Mouse (Mus musculus): ENCODE measurements around the gene Ttll11. TPM values are rescaled to one million over a fixed set of nuclear protein-coding genes. Genes with fewer than 3 reads are reported as not detected.

Gene Ttll11
- polyA plus RNA-seq, 1 experiment: 0.46 TPM

DNA sequence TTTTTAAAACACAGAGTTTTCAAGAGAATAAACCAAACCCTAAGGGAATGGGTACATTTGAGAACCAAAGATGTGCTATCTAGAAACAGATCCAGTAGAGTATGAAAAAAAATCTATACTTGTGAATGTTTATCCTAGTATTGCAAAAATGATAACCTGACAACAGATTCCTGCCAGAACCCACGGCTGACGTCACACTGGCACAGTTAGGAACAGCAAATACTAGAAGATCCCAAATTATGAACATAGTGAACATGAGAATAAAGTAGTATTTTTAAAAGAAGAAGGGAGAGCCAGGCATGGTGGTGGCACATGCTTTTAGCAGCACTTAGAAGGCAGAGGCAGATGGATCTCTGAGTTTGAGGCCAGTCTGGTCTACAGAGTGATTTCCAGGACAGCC lies 122.8 kb downstream of the Ttll11 start:
- Histone ChIP-seq H3K27ac (ENCODE audit: control insufficient read depth, insufficient read depth, low read length) (no peak overlapping the region), H3K36me3 (ENCODE audit: control insufficient read depth, insufficient read depth, low read length) (no peaks in the 10 kb centered on the region), H3K4me3 (ENCODE audit: control insufficient read depth, insufficient read depth, low read length) (no peak overlapping the region), H3K4me1 (replicated peaks; ENCODE audit: control insufficient read depth, insufficient read depth, low read length) (peaks cover 11% of the 10 kb centered on the region), H3K27me3 (ENCODE audit: control insufficient read depth, insufficient read depth, low read length) (no peaks in the 10 kb centered on the region)
- DNase-seq: no peak
- TF ChIP-seq POLR2A (IDR thresholded peaks at IDR 0.05; ENCODE audit: control insufficient read depth, extremely low read depth, insufficient read depth, low read length, poor library complexity): no peak
- no peak for TF ChIP-seq CTCF (IDR thresholded peaks at IDR 0.05; ENCODE audit: borderline replicate concordance, control insufficient read depth, extremely low read depth, insufficient read depth, low read length, poor library complexity)
- WGBS: 99% methylated on average over 2 of the region's 2 CpGs

- Histone ChIP-seq H3K27ac (ENCODE audit: control insufficient read depth, insufficient read depth, low read length) (no peak overlapping the region), H3K36me3 (ENCODE audit: control insufficient read depth, insufficient read depth, low read length) (no peaks in the 10 kb centered on the region), H3K27me3 (ENCODE audit: control insufficient read depth, insufficient read depth, low read length) (no peaks in the 10 kb centered on the region), H3K4me3 (ENCODE audit: control insufficient read depth, insufficient read depth, low read length) (no peak overlapping the region), H3K4me1 (replicated peaks; ENCODE audit: control insufficient read depth, insufficient read depth, low read length) (no peaks in the 10 kb centered on the region)
- WGBS: 44% methylated on average over 5 of the region's 5 CpGs
- DNase-seq: peak; percentile 50
- TF ChIP-seq CTCF (IDR thresholded peaks at IDR 0.05; ENCODE audit: borderline replicate concordance, control insufficient read depth, extremely low read depth, insufficient read depth, low read length, poor library complexity): no peak
These were observed 124.8 kb downstream of the Ttll11 start for GRCm38 (mm10) chr2:35854877-35855276.

DNA sequence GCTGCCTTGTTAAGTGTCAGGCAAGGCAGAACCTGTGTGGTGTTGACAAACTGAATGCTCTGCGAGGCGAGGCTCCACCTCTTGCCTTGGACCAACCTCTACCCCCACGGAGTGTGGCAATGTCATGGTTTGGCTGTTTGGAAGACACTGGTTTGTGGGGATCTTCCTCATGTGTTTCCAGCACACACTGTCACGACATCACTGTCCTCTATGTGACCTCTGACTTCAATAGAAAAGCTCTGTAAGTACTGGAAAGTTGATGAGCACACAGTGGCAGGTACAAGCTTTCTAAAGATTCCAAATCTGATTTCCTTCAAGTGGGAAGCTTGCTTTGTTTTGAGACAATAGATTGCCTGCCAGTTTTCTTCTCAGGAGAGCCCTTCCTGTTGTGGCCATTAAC lies 126.7 kb downstream of the Ttll11 start:
- no peak overlapping the region for H3K4me3 ChIP-seq (ENCODE audit: control insufficient read depth, insufficient read depth, low read length)
- H3K36me3 ChIP-seq (ENCODE audit: control insufficient read depth, insufficient read depth, low read length): no peaks in the 10 kb centered on the region
- no peaks in the 10 kb centered on the region for H3K27me3 ChIP-seq (ENCODE audit: control insufficient read depth, insufficient read depth, low read length)
- TF ChIP-seq POLR2A (IDR thresholded peaks at IDR 0.05; ENCODE audit: control insufficient read depth, extremely low read depth, insufficient read depth, low read length, poor library complexity): no peak
- TF ChIP-seq CTCF (IDR thresholded peaks at IDR 0.05; ENCODE audit: borderline replicate concordance, control insufficient read depth, extremely low read depth, insufficient read depth, low read length, poor library complexity): no peak
- WGBS: 94% methylated on average over 4 of the region's 4 CpGs
- peaks cover 9% of the 10 kb centered on the region for H3K4me1 ChIP-seq (replicated peaks; ENCODE audit: control insufficient read depth, insufficient read depth, low read length)
- no peak overlapping the region for H3K27ac ChIP-seq (ENCODE audit: control insufficient read depth, insufficient read depth, low read length)
- DNase-seq: no peak

- H3K27me3 ChIP-seq (ENCODE audit: control insufficient read depth, insufficient read depth, low read length): no peaks in the 10 kb centered on the region
- DNase-seq: no peak
- no peak overlapping the region for H3K27ac ChIP-seq (ENCODE audit: control insufficient read depth, insufficient read depth, low read length)
- H3K36me3 ChIP-seq (ENCODE audit: control insufficient read depth, insufficient read depth, low read length): no peaks in the 10 kb centered on the region
- TF ChIP-seq CTCF (IDR thresholded peaks at IDR 0.05; ENCODE audit: borderline replicate concordance, control insufficient read depth, extremely low read depth, insufficient read depth, low read length, poor library complexity) (no peak), POLR2A (IDR thresholded peaks at IDR 0.05; ENCODE audit: control insufficient read depth, extremely low read depth, insufficient read depth, low read length, poor library complexity) (no peak)
- 95% methylated on average over 3 of the region's 3 CpGs for WGBS
- H3K4me3 ChIP-seq (ENCODE audit: control insufficient read depth, insufficient read depth, low read length): no peak overlapping the region
- H3K4me1 ChIP-seq (replicated peaks; ENCODE audit: control insufficient read depth, insufficient read depth, low read length): peaks cover 9% of the 10 kb centered on the region
These were observed 127.6 kb downstream of the Ttll11 start for GRCm38 (mm10) chr2:35852164-35852509.

DNA sequence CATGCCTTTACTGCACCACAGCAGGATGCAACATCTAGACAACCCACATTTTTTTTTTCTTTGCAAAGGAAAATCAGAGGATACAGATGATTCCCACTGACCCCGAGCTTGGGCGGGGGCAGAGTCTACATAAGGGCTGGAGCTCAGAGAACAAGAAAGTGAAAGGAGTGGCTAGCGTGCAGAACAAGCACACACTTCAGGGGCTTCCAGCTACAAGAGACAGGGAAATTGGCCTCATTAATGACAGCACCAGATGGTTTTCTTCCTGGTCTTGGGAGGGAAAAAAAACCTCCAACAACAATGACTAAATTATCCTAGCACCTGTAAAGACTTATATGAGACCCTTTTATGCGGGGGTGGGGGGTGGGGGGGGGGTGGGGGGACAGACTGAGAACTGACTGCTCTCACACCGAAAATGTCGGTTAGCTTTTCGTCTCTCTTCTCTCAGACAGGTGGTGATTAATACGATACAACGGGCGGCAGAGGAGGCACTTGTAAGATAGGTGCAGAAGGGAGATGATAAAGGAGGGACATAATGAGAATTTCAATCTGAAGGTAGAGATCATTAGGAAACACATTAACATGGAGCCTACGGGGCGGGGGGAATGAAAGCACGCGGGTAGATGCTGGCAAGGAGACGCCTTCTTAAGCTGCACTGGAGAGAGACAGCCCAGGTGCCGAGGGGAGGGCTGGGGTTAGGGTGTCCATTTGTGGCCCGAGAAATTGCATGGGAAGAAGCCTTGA lies 128.1 kb downstream of the Ttll11 start:
- Histone ChIP-seq H3K4me3 (ENCODE audit: control insufficient read depth, insufficient read depth, low read length) (no peak overlapping the region), H3K36me3 (ENCODE audit: control insufficient read depth, insufficient read depth, low read length) (no peaks in the 10 kb centered on the region), H3K27me3 (ENCODE audit: control insufficient read depth, insufficient read depth, low read length) (no peaks in the 10 kb centered on the region), H3K4me1 (replicated peaks; ENCODE audit: control insufficient read depth, insufficient read depth, low read length) (peaks cover 9% of the 10 kb centered on the region), H3K27ac (ENCODE audit: control insufficient read depth, insufficient read depth, low read length) (no peak overlapping the region)
- no peak for TF ChIP-seq CTCF (IDR thresholded peaks at IDR 0.05; ENCODE audit: borderline replicate concordance, control insufficient read depth, extremely low read depth, insufficient read depth, low read length, poor library complexity)
- 90% methylated on average over 17 of the region's 17 CpGs for WGBS
- DNase-seq: no peak

- H3K4me3 ChIP-seq (ENCODE audit: control insufficient read depth, insufficient read depth, low read length): no peak overlapping the region
- H3K27ac ChIP-seq (ENCODE audit: control insufficient read depth, insufficient read depth, low read length): no peak overlapping the region
- 97% methylated on average over 10 of the region's 10 CpGs for WGBS
- H3K4me1 ChIP-seq (replicated peaks; ENCODE audit: control insufficient read depth, insufficient read depth, low read length): peaks cover 14% of the 10 kb centered on the region
- TF ChIP-seq POLR2A (IDR thresholded peaks at IDR 0.05; ENCODE audit: control insufficient read depth, extremely low read depth, insufficient read depth, low read length, poor library complexity) (no peak), CTCF (IDR thresholded peaks at IDR 0.05; ENCODE audit: borderline replicate concordance, control insufficient read depth, extremely low read depth, insufficient read depth, low read length, poor library complexity) (no peak)
- no peaks in the 10 kb centered on the region for H3K27me3 ChIP-seq (ENCODE audit: control insufficient read depth, insufficient read depth, low read length)
- no peaks in the 10 kb centered on the region for H3K36me3 ChIP-seq (ENCODE audit: control insufficient read depth, insufficient read depth, low read length)
- DNase-seq: no peak
These were observed 130.0 kb downstream of the Ttll11 start for GRCm38 (mm10) chr2:35849632-35850230.
